Mouse (Mus musculus): Measurements from ENCODE around the gene Lsm14a. TPM values are rescaled to one million over a fixed set of nuclear protein-coding genes. Genes with fewer than 3 reads are reported as not detected.

Gene Lsm14a
- polyA plus RNA-seq, 1 experiment from 2014 or later = 55.1 TPM

Other genes with a start within 250 kb of the Lsm14a start
- 163 and 172 TPM in 2 replicates for gene Uba2, start 223.7 kb downstream of the Lsm14a start, polyA plus RNA-seq (2015; fragmentation: Nextera tagmentation; extraction: Ambion mirVana)
- gene Pdcd2l, start 196.7 kb downstream of the Lsm14a start, polyA plus RNA-seq (2015; fragmentation: Nextera tagmentation; extraction: Ambion mirVana) = 76.9 and 84.3 TPM in 2 replicates
- 272 and 297 TPM in 2 replicates for gene Gpi1, start 163.0 kb downstream of the Lsm14a start, polyA plus RNA-seq (2015; fragmentation: Nextera tagmentation; extraction: Ambion mirVana)
- gene Gm6096, start 142.3 kb downstream of the Lsm14a start, polyA plus RNA-seq (2015; fragmentation: Nextera tagmentation; extraction: Ambion mirVana) = not detected in 2 replicates
- gene 4931406P16Rik, start 79.8 kb downstream of the Lsm14a start, polyA plus RNA-seq (2015; fragmentation: Nextera tagmentation; extraction: Ambion mirVana) = 34.0 and 37.8 TPM in 2 replicates

Measured in midbrain, embryonic 16.5 days (tissue).